Mouse (Mus musculus): Measurements from ENCODE around the gene Rpl22.
A peak's percentile ranks its signal among the peaks of the same experiment; 100 is the strongest.

Rpl22 gene

GRCm38 (mm10) chr4:152296874-152297861 lies 28.4 kb upstream of the Rpl22 start, which contains the start of gene Icmt:
TSS of gene Icmt (plus strand) at chr4:152297227.
- DNase-seq: peak; percentile 100

- DNase-seq: no peak
Observed at GRCm38 (mm10) chr4:152298836-152299235, 26.7 kb upstream of the Rpl22 start.

- no peak for DNase-seq
Observed at GRCm38 (mm10) chr4:152300375-152300774, 25.2 kb upstream of the Rpl22 start.

- DNase-seq: no peak
Observed at GRCm38 (mm10) chr4:152302012-152302411, 23.5 kb upstream of the Rpl22 start.

- no peak for DNase-seq
Observed at GRCm38 (mm10) chr4:152303172-152303571, 22.4 kb upstream of the Rpl22 start.

- DNase-seq: no peak
Observed at GRCm38 (mm10) chr4:152304685-152305084, 20.9 kb upstream of the Rpl22 start.

- DNase-seq: no peak
Observed at GRCm38 (mm10) chr4:152305991-152306390, 19.6 kb upstream of the Rpl22 start.

- no peak for DNase-seq
Observed at GRCm38 (mm10) chr4:152307542-152307941, 18.0 kb upstream of the Rpl22 start.

- DNase-seq: no peak
Observed at GRCm38 (mm10) chr4:152312186-152312585, 13.4 kb upstream of the Rpl22 start.

GRCm38 (mm10) chr4:152313211-152313632 lies 12.3 kb upstream of the Rpl22 start:
- DNase-seq: no peak

GRCm38 (mm10) chr4:152313934-152314333 lies 11.6 kb upstream of the Rpl22 start:
- peak in 1 of 2 experiments; percentile 37 for DNase-seq

GRCm38 (mm10) chr4:152315498-152316213 lies 9.9 kb upstream of the Rpl22 start:
- DNase-seq: no peak

- no peak for DNase-seq
Observed at GRCm38 (mm10) chr4:152317631-152318033, 7.9 kb upstream of the Rpl22 start.

GRCm38 (mm10) chr4:152318517-152319234 lies 6.9 kb upstream of the Rpl22 start, which contains the start of gene Rnf207:
TSS of gene Rnf207 (minus strand) at chr4:152318993.
- peak in 1 of 2 experiments; percentile 61 for DNase-seq

GRCm38 (mm10) chr4:152321464-152321863 lies 4.1 kb upstream of the Rpl22 start:
- DNase-seq: no peak

GRCm38 (mm10) chr4:152324641-152325562 lies 640 bp upstream of the Rpl22 start:
- no peak for DNase-seq

GRCm38 (mm10) chr4:152326543-152326942 lies 1.0 kb downstream of the Rpl22 start:
- no peak for DNase-seq

- peak in 1 of 2 experiments; percentile 51 for DNase-seq
Observed at GRCm38 (mm10) chr4:152328691-152329090, 3.1 kb downstream of the Rpl22 start.

GRCm38 (mm10) chr4:152332952-152333351 lies 7.4 kb downstream of the Rpl22 start:
- peak; percentile 70 to 80 for DNase-seq

- DNase-seq: no peak
Observed at GRCm38 (mm10) chr4:152333587-152333986, 8.0 kb downstream of the Rpl22 start.

- DNase-seq: no peak
Observed at GRCm38 (mm10) chr4:152337772-152338171, 12.2 kb downstream of the Rpl22 start.

Data from lung, postnatal 4 days (tissue).